Mouse (Mus musculus) embryo, embryonic 11.5 days (tissue): ENCODE data around the gene Alx3.

Experiments used
- DNase-seq: peaks from one replicate; pipeline ENCODE4 v3.0.0-alpha.2; 2012; ENCODE audit warnings: low read depth, low spot score

Alx3 gene

GRCm38 (mm10) chr3:107582875-107583767 lies 11.7 kb upstream of the Alx3 start:
- no peak for DNase-seq

GRCm38 (mm10) chr3:107583893-107584292 lies 10.9 kb upstream of the Alx3 start:
- DNase-seq = no peak

GRCm38 (mm10) chr3:107586504-107586903 lies 8.3 kb upstream of the Alx3 start:
- DNase-seq = no peak

GRCm38 (mm10) chr3:107591612-107592011 lies 3.2 kb upstream of the Alx3 start:
- no peak for DNase-seq

- no peak for DNase-seq
Observed at GRCm38 (mm10) chr3:107593632-107594031, 1.2 kb upstream of the Alx3 start.

- no peak for DNase-seq
Observed at GRCm38 (mm10) chr3:107595264-107595937, 570 bp downstream of the Alx3 start.

GRCm38 (mm10) chr3:107595938-107596461 lies 1.2 kb downstream of the Alx3 start:
- DNase-seq = no peak

GRCm38 (mm10) chr3:107596559-107596958 lies 1.7 kb downstream of the Alx3 start:
- no peak for DNase-seq

GRCm38 (mm10) chr3:107597134-107597533 lies 2.3 kb downstream of the Alx3 start:
- no peak for DNase-seq

- DNase-seq = no peak
Observed at GRCm38 (mm10) chr3:107597586-107598389, 3.0 kb downstream of the Alx3 start.

GRCm38 (mm10) chr3:107600127-107600526 lies 5.3 kb downstream of the Alx3 start:
- DNase-seq = no peak

GRCm38 (mm10) chr3:107605304-107605703 lies 10.5 kb downstream of the Alx3 start:
- no peak for DNase-seq

GRCm38 (mm10) chr3:107607221-107607620 lies 12.4 kb downstream of the Alx3 start:
- no peak for DNase-seq

GRCm38 (mm10) chr3:107608808-107609207 lies 14.0 kb downstream of the Alx3 start:
- DNase-seq = no peak

GRCm38 (mm10) chr3:107609376-107609775 lies 14.5 kb downstream of the Alx3 start:
- DNase-seq = no peak

- DNase-seq = no peak
Observed at GRCm38 (mm10) chr3:107611394-107611793, 16.6 kb downstream of the Alx3 start.

- no peak for DNase-seq
Observed at GRCm38 (mm10) chr3:107612902-107613525, 18.2 kb downstream of the Alx3 start.

GRCm38 (mm10) chr3:107617800-107618199 lies 23.0 kb downstream of the Alx3 start:
- DNase-seq = no peak

- DNase-seq = no peak
Observed at GRCm38 (mm10) chr3:107619911-107620310, 25.1 kb downstream of the Alx3 start.

GRCm38 (mm10) chr3:107621286-107622075 lies 26.6 kb downstream of the Alx3 start:
- no peak for DNase-seq

- no peak for DNase-seq
Observed at GRCm38 (mm10) chr3:107622537-107622936, 27.7 kb downstream of the Alx3 start.
